Mouse (Mus musculus): ENCODE data around the gene Lrrc20. TPM values are rescaled to one million over a fixed set of nuclear protein-coding genes. Genes with fewer than 3 reads are reported as not detected.
"Not testable (repeated sequence)": the region's sequence is repeated elsewhere in the genome, so short reads cannot be mapped to it uniquely, and the experiment has no call there.

The Lrrc20 gene
- polyA plus RNA-seq, 1 experiment from 2014 or later, result 14.3 TPM

DNA sequence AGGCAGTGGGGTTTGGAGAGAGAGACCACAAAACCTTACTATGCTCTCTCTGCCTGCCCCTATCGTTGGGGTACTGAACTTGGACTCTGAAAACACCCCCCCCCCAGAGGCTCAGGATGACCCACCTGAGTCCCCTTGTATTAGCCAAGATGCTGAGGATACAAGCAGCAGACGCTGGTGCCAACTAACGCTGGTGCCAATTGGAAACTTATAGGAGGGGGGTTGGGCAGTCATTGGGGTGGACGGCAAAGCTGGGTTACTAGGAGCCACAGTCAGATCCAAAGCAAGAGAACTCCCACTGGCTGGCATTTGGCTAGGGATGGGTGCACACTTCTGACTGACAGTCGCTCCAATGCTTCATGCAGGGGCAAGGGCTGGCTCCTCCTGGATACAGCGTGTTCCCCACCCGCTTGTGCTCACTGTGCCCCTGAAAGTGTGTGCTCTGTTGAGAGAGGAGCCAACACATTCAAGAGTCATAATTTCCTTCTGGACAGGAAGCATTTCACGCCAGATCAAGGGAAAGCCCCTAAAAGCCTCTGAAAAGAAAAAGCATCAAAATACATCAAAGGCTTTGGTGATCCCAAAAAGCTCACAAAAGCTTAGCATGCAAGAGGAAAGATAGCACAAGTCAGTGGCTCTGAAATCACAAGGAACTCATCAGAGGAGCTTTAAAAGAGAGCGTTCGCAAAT lies 128.9 kb downstream of the Lrrc20 start:
- 0 out of 2 replicates have a peak, but pooled peaks cover 5% of the 10 kb centered on the region for H3K4me1 ChIP-seq
- no peaks in the 10 kb centered on the region for H3K36me3 ChIP-seq
- no peak overlapping the region for H3K4me3 ChIP-seq
- no peak overlapping the region for H3K27ac ChIP-seq (replicated peaks)
- WGBS, result 79% methylated on average over 10 of the region's 10 CpGs
- no peak overlapping the region for H3K4me2 ChIP-seq (replicated peaks)
- H3K9ac ChIP-seq (replicated peaks), result no peak overlapping the region
- peaks cover 9% of the 10 kb centered on the region for H3K27me3 ChIP-seq
- ATAC-seq (ENCODE audit: low FRiP score, low read depth), result no peak
- H3K9me3 ChIP-seq, result no peaks in the 10 kb centered on the region

DNA sequence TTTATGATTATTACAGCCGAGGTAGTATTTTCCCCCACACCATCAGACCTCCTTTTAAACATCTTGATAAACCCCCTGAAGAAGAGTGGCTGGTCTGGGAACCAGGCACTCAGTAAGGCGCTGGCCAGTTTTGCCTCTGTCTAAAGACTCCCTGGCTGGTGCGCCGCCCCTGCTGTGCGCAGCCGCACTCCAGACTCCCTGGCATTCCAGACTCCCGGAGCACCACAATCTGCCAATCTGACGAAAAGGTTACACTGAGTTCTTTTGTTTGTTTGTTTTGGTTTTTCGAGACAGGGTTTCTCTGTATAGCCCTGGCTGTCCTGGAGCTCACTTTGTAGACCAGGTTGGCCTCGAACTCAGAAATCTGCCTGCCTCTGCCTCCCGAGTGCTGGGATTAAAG lies 129.8 kb downstream of the Lrrc20 start:
- not testable (repeated sequence) for H3K36me3 ChIP-seq; H3K9me3 ChIP-seq; H3K27ac ChIP-seq (replicated peaks); H3K4me3 ChIP-seq; ATAC-seq (ENCODE audit: low FRiP score, low read depth); H3K4me2 ChIP-seq (replicated peaks); H3K4me1 ChIP-seq; H3K9ac ChIP-seq (replicated peaks)
- H3K27me3 ChIP-seq, result peaks cover 12% of the 10 kb centered on the region
- WGBS, result 70% methylated on average over 11 of the region's 11 CpGs

- Histone ChIP-seq H3K9ac (replicated peaks) (no peak overlapping the region), H3K27me3 (peaks cover 12% of the 10 kb centered on the region), H3K36me3 (no peaks in the 10 kb centered on the region), H3K4me3 (no peak overlapping the region), H3K9me3 (no peaks in the 10 kb centered on the region), H3K4me2 (replicated peaks) (no peak overlapping the region), H3K27ac (replicated peaks) (no peak overlapping the region), H3K4me1 (0 out of 2 replicates have a peak, but pooled peaks cover 5% of the 10 kb centered on the region)
- WGBS, result 20% methylated on average over 8 of the region's 8 CpGs
- no peak for ATAC-seq (ENCODE audit: low FRiP score, low read depth)
These were observed 130.2 kb downstream of the Lrrc20 start for GRCm38 (mm10) chr10:61605851-61606250.

DNA sequence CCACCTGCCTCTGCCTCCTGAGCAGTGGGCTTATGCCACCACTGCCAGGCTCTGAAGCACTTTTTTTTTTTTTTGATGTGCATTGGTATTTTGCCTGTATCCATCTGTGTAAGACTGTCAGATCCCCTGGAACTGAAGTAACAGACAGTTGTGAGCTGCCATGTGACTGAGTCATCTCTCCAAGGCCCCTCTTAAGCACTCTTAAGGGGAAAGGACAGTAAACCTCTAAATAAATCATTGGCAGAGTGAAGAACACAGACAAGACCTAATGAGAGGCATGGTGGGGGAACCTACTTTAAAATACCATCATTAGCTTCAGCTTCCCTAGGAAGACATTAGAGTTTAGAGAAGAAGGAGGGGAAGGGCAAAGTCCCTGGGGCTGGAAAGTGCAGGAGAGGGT lies 132.6 kb downstream of the Lrrc20 start:
- Histone ChIP-seq H3K4me2 (replicated peaks) (no peak overlapping the region), H3K36me3 (no peaks in the 10 kb centered on the region), H3K27me3 (peaks cover 12% of the 10 kb centered on the region), H3K4me3 (no peak overlapping the region), H3K9ac (replicated peaks) (no peak overlapping the region), H3K9me3 (no peaks in the 10 kb centered on the region), H3K27ac (replicated peaks) (no peak overlapping the region), H3K4me1 (0 out of 2 replicates have a peak, but pooled peaks cover 3% of the 10 kb centered on the region)
- no peak for ATAC-seq (ENCODE audit: low FRiP score, low read depth)

DNA sequence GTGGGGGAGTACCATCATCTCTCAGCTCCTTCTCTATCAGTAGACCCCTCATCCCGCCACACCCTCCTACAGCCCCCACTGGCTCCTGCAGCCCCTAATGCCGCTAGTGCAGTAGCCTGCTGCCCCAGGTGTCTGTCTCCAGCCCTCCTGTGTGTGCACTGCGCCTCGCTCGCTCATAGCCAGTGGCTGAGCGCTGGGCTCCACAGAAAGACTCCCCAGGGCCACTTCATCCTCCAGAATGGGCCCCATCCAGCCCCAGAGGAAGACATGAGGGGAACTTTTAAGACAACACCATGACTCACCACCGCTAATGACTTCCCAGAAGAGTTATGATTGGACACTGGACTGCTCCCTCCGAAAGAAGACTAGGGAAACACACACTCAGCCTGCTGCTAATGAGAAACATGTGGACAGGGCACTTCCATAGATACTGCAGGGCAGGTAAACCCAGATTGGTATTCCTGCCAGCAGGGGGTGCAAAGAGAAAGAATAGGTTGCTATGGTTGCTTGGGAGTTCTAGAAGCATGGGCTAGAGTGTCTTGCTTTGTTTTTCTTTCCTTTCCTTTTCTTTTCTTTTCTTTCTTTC lies 135.1 kb downstream of the Lrrc20 start:
- Histone ChIP-seq H3K9me3 (no peaks in the 10 kb centered on the region), H3K4me3 (no peak overlapping the region), H3K36me3 (no peaks in the 10 kb centered on the region), H3K4me1 (0 out of 2 replicates have a peak, but pooled peaks cover 3% of the 10 kb centered on the region), H3K27me3 (peaks cover 3% of the 10 kb centered on the region; the same call in 1 of the 2 replicates), H3K9ac (replicated peaks) (no peak overlapping the region), H3K27ac (replicated peaks) (no peak overlapping the region), H3K4me2 (replicated peaks) (no peak overlapping the region)
- ATAC-seq (ENCODE audit: low FRiP score, low read depth), result no peak
- WGBS, result 76% methylated on average over 8 of the region's 8 CpGs

DNA sequence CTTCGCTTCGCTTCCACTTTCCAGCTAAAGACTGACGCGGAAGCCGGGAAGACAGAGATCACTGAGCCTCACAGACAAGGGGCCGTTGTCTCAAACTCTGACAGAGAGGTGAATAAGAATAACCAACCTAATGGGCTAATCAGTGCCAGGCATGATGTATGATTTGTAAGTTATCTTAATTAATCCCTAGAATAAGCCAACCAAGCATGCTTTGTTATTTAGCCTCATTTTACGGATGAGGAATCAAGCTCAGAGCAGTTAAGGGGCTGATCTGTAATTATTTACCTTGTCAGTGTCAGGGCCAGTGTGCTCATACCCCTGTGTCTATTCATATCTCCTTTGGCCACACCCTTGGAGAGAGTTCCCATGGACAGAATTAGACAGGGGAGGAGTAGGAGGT lies 138.7 kb downstream of the Lrrc20 start:
- no peak for ATAC-seq (ENCODE audit: low FRiP score, low read depth)
- WGBS, result 87% methylated on average over 7 of the region's 7 CpGs
- H3K27me3 ChIP-seq, result peaks cover 3% of the 10 kb centered on the region; the same call in 1 of the 2 replicates
- no peak overlapping the region for H3K9ac ChIP-seq (replicated peaks)
- no peaks in the 10 kb centered on the region for H3K4me1 ChIP-seq
- no peak overlapping the region for H3K4me3 ChIP-seq
- no peak overlapping the region for H3K4me2 ChIP-seq (replicated peaks)
- H3K27ac ChIP-seq (replicated peaks), result no peak overlapping the region
- H3K9me3 ChIP-seq, result peaks cover 8% of the 10 kb centered on the region
- H3K36me3 ChIP-seq, result no peaks in the 10 kb centered on the region

DNA sequence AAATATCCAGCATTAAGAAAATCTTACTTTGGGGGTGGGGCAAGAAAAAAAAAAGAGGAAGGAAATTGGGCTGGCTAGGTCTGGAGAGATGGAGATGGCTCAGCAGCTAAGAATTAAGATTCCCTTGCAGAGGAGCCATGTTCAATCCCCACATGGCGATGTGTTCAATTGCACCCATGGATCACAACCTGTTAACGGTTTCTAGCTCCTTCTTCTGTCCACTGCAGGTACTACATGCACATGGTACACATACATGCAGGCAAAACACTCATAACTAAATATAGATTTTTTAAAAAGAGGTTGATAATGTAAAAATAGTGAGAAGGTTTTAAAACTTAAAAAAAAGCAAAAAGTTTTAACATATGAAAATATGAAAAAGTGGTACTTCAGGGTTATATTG lies 142.9 kb downstream of the Lrrc20 start:
- 78% methylated on average over 2 of the region's 2 CpGs for WGBS
- no peaks in the 10 kb centered on the region for H3K36me3 ChIP-seq
- ATAC-seq (ENCODE audit: low FRiP score, low read depth), result no peak

DNA sequence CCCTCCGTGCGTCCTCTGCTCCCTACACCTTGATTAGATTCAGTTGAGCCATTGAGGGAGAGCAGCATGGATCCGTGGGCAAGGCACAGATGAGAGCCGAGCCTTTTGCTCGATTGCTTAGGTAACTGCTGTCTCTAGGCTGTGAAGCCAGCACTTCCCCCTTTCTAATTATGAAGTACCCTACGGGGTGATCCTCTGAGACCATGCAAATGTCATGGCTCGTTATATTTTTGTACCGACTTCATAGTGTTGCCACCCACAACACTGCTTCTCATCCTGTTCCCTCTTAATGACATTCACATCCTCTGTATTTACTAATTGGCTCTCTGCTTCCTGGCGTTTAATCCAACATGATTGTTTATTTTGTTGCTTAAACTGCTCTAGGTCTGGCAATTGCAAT lies 146.1 kb downstream of the Lrrc20 start:
- no peak for ATAC-seq (ENCODE audit: low FRiP score, low read depth)
- Histone ChIP-seq H3K4me1 (peaks cover 12% of the 10 kb centered on the region), H3K9ac (replicated peaks) (no peak overlapping the region), H3K27me3 (peaks cover 27% of the 10 kb centered on the region), H3K4me3 (no peak overlapping the region), H3K27ac (replicated peaks) (no peak overlapping the region), H3K36me3 (no peaks in the 10 kb centered on the region), H3K4me2 (replicated peaks) (no peak overlapping the region), H3K9me3 (peaks cover 8% of the 10 kb centered on the region)
- WGBS, result 60% methylated on average over 9 of the region's 9 CpGs

More for the DNA sequence above, 142.9 kb downstream of the Lrrc20 start:
- peaks cover 8% of the 10 kb centered on the region for H3K9me3 ChIP-seq
- H3K27me3 ChIP-seq, result no peaks in the 10 kb centered on the region; the same call in 1 of the 2 replicates
- H3K4me1 ChIP-seq, result no peaks in the 10 kb centered on the region
- H3K27ac ChIP-seq (replicated peaks), result no peak overlapping the region
- no peak overlapping the region for H3K9ac ChIP-seq (replicated peaks)
- no peak overlapping the region for H3K4me2 ChIP-seq (replicated peaks)
- H3K4me3 ChIP-seq, result no peak overlapping the region

- H3K9me3 ChIP-seq; H3K36me3 ChIP-seq; ATAC-seq (ENCODE audit: low FRiP score, low read depth); H3K27ac ChIP-seq (replicated peaks); H3K9ac ChIP-seq (replicated peaks); H3K4me2 ChIP-seq (replicated peaks); H3K4me3 ChIP-seq: not testable (repeated sequence)
- H3K27me3 ChIP-seq, result peaks cover 42% of the 10 kb centered on the region
- H3K4me1 ChIP-seq, result peaks cover 12% of the 10 kb centered on the region
- WGBS, result 70% methylated on average over 3 of the region's 3 CpGs
These were observed 148.3 kb downstream of the Lrrc20 start for GRCm38 (mm10) chr10:61623874-61624273.

GRCm38 (mm10) chr10:61624771-61625170 lies 149.2 kb downstream of the Lrrc20 start:
- peaks cover 42% of the 10 kb centered on the region for H3K27me3 ChIP-seq
- H3K4me2 ChIP-seq (replicated peaks), result peak overlapping the region; percentile 80

DNA sequence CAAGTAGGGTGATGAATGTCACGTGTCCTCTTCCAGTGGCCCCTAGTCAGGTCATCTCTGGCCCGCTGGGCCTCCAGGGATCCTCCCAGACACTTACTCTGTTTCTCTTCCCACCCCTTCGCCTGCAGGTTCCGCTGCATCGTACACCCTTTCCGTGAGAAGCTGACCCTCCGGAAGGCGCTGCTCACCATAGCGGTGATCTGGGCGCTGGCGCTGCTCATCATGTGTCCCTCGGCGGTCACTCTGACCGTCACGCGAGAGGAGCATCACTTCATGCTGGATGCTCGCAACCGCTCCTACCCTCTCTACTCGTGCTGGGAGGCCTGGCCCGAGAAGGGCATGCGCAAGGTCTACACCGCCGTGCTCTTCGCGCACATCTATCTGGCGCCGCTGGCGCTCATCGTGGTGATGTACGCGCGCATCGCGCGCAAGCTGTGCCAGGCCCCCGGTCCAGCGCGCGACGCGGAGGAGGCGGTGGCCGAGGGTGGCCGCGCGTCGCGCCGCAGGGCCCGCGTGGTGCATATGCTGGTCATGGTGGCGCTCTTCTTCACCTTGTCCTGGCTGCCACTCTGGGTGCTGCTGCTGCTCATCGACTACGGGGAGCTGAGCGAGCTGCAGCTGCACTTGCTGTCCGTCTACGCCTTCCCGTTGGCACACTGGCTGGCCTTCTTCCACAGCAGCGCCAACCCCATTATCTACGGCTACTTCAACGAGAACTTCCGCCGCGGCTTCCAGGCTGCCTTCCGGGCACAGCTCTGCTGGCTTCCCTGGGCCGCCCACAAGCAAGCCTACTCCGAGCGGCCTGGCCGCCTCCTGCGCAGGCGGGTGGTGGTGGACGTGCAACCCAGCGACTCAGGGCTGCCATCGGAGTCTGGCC lies 150.0 kb downstream of the Lrrc20 start:
- Histone ChIP-seq H3K27ac (replicated peaks) (no peak overlapping the region), H3K9ac (replicated peaks) (peak overlapping the region; percentile 39), H3K36me3 (no peaks in the 10 kb centered on the region), H3K4me3 (peak overlapping the region; percentile 41), H3K9me3 (no peaks in the 10 kb centered on the region), H3K27me3 (peaks cover 42% of the 10 kb centered on the region), H3K4me1 (peaks cover 12% of the 10 kb centered on the region), H3K4me2 (replicated peaks) (peak overlapping the region; percentile 80)
- 5% methylated on average over 74 of the region's 74 CpGs for WGBS
- ATAC-seq (ENCODE audit: low FRiP score, low read depth), result peak; percentile 47; the same call in 1 of the 2 replicates

More at GRCm38 (mm10) chr10:61624771-61625170, 149.2 kb downstream of the Lrrc20 start:
- Histone ChIP-seq H3K9ac (replicated peaks) (no peak overlapping the region), H3K9me3 (no peaks in the 10 kb centered on the region), H3K4me1 (peaks cover 12% of the 10 kb centered on the region), H3K27ac (replicated peaks) (no peak overlapping the region), H3K4me3 (no peak overlapping the region), H3K36me3 (no peaks in the 10 kb centered on the region)
- WGBS, result 31% methylated on average over 5 of the region's 5 CpGs
- peak; percentile 47; the same call in 1 of the 2 replicates for ATAC-seq (ENCODE audit: low FRiP score, low read depth)

GRCm38 (mm10) chr10:61626551-61626950 lies 150.9 kb downstream of the Lrrc20 start:
- Histone ChIP-seq H3K27ac (replicated peaks) (no peak overlapping the region), H3K4me2 (replicated peaks) (no peak overlapping the region), H3K9ac (replicated peaks) (no peak overlapping the region), H3K4me3 (no peak overlapping the region), H3K36me3 (no peaks in the 10 kb centered on the region), H3K4me1 (peaks cover 12% of the 10 kb centered on the region), H3K9me3 (no peaks in the 10 kb centered on the region), H3K27me3 (peaks cover 42% of the 10 kb centered on the region)
- ATAC-seq (ENCODE audit: low FRiP score, low read depth), result no peak
- 80% methylated on average over 3 of the region's 3 CpGs for WGBS

Data from midbrain, embryonic 12.5 days (tissue).